Comparison of ENCODE assay signal across 25 mouse cellular contexts in genomic region chr15:88353206-88353605, GRCm38 (mm10).
"Had no signal": no experiment of that assay in that cellular context is flagged by ENCODE, and none has a peak within 500 bp of the region (broad histone marks: within the 10 kb centered on the region; RNA-seq: fewer than 3 reads in every experiment).

No protein-coding gene starts in this region.

- H3K36me3 ChIP-seq: embryonic facial prominence, embryonic 10.5 days; embryonic facial prominence, embryonic 12.5 days; embryonic facial prominence, embryonic 13.5 days; embryonic facial prominence, embryonic 15.5 days; forebrain, embryonic 10.5 days; forebrain, embryonic 12.5 days; forebrain, embryonic 15.5 days had no signal

- H3K4me1 ChIP-seq: embryonic facial prominence, embryonic 10.5 days; embryonic facial prominence, embryonic 12.5 days; embryonic facial prominence, embryonic 13.5 days; embryonic facial prominence, embryonic 15.5 days; forebrain, embryonic 12.5 days; forebrain, embryonic 13.5 days; forebrain, embryonic 15.5 days had no signal

- H3K9me3 ChIP-seq: embryonic facial prominence, embryonic 10.5 days; embryonic facial prominence, embryonic 12.5 days; embryonic facial prominence, embryonic 13.5 days; embryonic facial prominence, embryonic 15.5 days; forebrain, embryonic 10.5 days; forebrain, embryonic 12.5 days; forebrain, embryonic 13.5 days; forebrain, embryonic 15.5 days had no signal

- H3K27me3 ChIP-seq: embryonic facial prominence, embryonic 12.5 days; embryonic facial prominence, embryonic 13.5 days; embryonic facial prominence, embryonic 15.5 days; forebrain, embryonic 12.5 days; forebrain, embryonic 13.5 days; forebrain, embryonic 15.5 days had no signal

- H3K4me3 ChIP-seq: embryonic facial prominence, embryonic 10.5 days; embryonic facial prominence, embryonic 12.5 days; embryonic facial prominence, embryonic 13.5 days; embryonic facial prominence, embryonic 15.5 days; erythroblast, embryonic 14.5 days; forebrain, embryonic 10.5 days; forebrain, embryonic 12.5 days; forebrain, embryonic 13.5 days; forebrain, embryonic 15.5 days; gastrocnemius, adult 2 months; heart, adult 2 months had no signal

- H3K27ac ChIP-seq: embryonic facial prominence, embryonic 10.5 days; embryonic facial prominence, embryonic 12.5 days; embryonic facial prominence, embryonic 13.5 days; embryonic facial prominence, embryonic 15.5 days; forebrain, embryonic 10.5 days; forebrain, embryonic 12.5 days; forebrain, embryonic 13.5 days; forebrain, embryonic 15.5 days; gastrocnemius, adult 2 months; heart, adult 2 months had no signal

- DNase-seq: cerebellum, adult 8-10 months; cerebellum, adult 9-10 months; cerebellum, adult 9-11 months; cerebellum, postnatal 10 days; cerebellum, postnatal 14 days; cerebellum, postnatal 25 days; cerebellum, postnatal 36 days; embryo, embryonic 11 days; forebrain, postnatal 0 days; gastrocnemius, adult 2 months; gastrocnemius, postnatal 10 days; gastrocnemius, postnatal 14 days; gastrocnemius, postnatal 25 days; gastrocnemius, postnatal 36 days; heart, adult 18-20 months; heart, adult 2 months had no signal
